Mouse (Mus musculus): ENCODE results near the gene Iqcf3. TPM values are rescaled to one million over a fixed set of nuclear protein-coding genes. Genes with fewer than 3 reads are reported as not detected.

Iqcf3 gene
- total RNA-seq, 4 experiments from 2014 or later, result not detected

DNA sequence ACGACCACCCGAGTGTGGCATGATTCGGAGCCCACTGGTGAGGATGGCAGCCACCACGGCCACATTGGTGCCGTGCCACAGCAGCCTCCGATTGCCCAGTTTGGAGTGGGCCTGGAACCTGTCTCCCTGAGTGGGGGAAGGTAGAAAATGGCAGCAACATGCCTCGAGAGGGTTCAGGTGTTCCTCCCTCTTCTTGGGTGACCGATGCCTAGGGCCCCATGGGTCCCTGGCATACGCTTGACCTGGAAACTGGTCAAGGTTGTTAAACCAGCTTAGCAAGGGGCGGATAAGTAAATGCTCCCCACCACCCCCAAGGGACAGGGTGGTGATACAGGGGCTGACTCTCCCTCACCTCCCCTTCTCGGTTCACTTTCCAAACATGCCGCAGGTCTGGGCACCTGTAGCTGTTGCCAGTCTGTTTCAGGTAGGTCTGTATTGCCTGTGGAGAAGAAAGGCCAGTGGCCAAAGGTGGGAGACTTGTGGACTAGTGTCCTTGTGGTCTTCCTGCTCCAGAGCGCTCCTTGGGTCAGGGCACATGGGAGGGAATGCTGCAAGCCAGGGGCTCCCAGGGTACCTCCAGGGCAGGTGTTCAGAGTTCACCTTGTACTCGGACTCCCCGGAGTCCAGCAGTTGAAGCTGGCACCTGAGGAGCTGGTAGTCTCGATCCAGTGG lies 88.2 kb downstream of the Iqcf3 start:
- DNase-seq (ENCODE audit: low spot score in 2 of 2), result peak in 1 of 2 experiments; percentile 13

DNA sequence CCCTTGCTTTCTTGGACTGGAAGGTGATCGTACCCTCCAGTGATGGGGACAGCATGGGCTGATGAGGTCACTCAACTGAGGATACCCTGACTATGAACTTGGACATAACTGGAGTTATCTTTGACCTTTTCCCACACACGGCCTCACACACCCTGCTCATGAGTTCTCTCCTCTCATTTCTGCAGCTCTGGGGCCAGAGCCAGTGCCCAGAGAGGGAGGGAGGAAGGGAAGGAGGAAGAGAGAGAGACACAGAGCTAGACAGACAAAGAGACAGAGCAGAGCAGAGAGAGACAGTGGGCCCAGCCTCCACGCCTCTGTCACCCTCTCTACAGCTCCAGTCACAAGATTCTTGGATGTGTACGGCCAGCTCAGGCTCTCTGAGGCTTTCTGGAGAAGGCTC lies 89.1 kb downstream of the Iqcf3 start:
- peak in 1 of 2 experiments; percentile 17 for DNase-seq (ENCODE audit: low spot score in 2 of 2)

DNA sequence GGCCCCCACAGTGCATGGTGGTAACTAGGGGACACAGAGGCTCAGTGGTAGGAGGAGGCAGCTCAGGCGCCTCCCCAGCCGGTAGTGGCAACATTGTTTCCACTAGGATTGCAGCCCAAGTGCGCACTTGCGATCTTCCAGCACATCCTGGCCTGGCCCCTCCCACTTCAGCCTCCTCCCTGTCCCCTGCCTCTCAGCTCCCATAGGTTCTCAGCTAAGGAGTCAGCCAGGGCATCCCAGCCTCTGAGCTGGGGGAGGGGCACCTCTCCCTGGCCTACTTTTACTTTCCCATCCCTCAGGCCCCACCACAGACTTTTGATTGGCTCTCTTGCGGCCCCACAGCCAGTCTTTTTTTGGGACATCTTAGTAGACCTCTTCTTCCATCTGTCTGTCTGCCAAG lies 89.5 kb downstream of the Iqcf3 start:
- peak; percentile 67 to 72 for DNase-seq (ENCODE audit: low spot score in 2 of 2)

DNA sequence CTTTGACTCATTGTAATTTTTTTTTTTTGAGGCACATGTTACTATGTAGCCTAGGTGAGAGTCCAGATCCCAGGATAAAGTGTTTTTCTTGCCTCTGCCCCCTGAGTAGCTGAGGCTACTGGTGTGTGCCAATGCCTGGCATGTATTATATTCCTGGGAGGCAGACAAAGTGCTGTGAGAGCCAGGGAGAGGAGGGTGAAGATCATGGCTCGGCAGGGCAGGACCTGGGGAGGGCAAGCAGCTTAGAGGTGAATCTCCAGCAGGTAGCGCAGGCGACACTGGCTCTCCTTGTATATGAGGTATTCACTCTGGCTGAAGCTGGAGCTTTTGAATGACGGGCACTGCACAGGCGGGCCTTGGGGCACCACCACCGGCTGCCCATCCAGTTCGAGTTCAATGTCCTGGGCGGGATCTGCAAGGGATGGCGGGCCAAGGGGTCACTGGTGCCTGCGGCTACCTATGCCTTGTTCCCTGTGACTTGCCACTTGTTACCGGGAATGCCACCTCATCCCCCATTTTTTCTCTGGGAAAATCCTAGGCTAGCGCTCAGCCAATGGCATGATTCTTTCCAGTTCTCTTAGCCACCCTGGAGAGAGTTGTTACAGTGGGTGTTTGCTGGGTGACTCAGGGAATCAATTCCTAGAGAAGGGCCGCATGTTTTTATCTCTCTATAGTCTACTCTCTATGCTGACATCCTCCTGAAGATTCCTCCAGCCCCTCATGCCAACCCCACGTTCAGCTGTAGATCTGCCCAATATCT lies 90.3 kb downstream of the Iqcf3 start:
- DNase-seq (ENCODE audit: low spot score in 2 of 2), result peak in 1 of 2 experiments; percentile 2

DNA sequence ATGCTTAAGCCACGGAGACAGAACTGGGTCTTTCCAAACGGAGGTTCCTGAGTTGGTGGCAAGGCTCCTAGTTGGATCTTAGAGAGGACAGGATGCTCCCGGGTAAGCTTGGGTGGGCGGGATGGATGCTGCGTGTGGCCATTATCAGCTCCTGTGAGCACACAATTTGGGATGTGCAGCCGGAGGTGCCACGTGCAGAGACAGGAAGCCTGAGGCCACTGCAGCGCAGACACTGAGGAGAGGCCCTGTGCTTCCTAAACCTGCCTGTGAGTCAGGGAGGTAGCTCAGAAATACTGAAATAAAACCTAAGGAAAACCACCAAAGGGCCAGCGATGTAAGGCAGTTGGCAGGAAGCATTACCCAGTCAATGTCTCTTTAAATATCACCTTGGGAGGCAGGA lies 91.7 kb downstream of the Iqcf3 start:
- DNase-seq (ENCODE audit: low spot score in 2 of 2), result no peak

DNA sequence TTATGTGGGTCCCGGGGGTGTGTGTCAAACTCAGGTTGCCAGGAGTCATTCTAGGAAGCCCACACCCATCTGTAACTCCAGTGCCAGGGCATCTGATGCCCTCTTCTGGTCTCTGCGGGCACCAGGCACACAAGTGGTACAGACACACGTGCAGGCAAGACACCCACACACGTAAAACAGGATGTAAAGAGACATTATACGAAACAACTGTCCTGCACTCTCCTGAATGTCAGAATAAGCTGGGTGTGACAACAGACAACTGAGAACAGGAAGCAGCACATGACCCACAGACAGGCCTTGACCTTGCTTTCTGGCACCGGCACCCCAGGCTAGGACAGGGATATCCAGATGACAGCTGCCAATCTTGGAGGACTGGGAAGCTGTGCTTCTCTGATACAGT lies 92.1 kb downstream of the Iqcf3 start:
- no peak for DNase-seq (ENCODE audit: low spot score in 2 of 2)

DNA sequence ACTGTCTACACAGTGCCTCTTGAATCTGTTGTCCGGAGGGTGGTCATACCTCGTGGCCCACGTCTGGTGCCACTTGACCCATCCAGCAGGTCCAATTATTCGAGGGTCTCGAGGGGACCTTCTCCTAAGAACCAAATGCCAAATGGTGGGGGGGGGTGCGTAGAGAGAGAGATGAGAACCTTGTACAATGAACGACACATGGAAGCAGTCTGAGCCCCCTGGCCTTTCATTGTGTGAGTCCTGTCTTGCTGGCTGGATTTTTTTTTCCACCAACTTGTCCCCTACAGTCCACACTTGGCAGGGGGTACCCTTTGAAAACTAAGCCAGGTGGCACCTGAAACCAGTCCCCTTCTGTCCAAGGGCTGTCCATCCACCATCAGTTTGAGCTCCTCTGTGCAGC lies 93.7 kb downstream of the Iqcf3 start:
- no peak for DNase-seq (ENCODE audit: low spot score in 2 of 2)

DNA sequence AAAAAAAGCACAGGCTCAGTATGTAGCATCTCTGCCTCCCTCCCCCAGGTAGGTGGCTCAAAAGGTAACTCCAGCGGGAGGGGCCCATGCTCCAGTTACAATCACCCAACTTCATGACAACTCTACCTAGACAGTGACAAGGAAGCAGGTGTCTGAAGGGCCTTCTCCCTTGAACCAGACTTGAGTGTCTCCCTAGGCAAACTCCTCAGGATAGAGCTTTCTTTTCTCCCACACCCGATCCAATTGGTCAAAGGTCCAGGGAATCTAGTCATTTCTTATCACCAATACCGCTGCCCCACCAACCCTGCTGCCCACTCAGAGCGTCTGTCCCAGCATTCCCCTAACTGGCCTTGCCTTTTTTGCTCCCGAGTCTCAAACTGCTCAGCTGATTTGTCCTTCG lies 94.7 kb downstream of the Iqcf3 start:
- no peak for DNase-seq (ENCODE audit: low spot score in 2 of 2)

DNA sequence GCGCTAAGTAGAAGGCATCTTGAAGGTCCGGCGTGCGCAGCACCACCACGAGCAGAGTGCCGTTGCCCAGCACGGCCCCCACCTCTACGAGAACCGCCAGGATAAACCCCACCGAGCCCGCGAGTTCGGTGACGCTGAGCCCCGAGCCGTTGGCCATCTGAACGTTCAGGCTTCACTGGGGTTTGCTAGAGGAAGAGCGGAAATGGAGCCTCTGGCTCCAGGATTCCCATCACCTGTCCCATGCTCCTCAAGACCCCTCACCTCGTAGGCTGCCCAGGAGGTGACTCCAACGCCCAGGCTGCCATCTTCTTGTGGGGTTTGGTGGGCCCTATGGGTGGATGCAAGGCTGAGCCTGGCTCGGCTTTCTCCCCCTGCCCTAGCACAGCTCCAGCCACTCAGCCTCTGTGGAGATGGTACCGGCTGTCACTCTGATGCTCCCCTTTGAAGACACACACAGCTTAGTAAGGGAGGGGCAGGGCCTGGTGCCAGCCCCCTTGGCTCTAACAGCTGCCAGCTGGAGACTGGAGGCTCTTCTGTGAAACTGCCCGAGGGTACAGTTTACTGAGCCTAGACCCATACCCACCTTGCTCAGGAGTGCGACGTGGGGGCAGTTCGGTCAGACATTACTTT lies 95.7 kb downstream of the Iqcf3 start, which contains the start of gene Gpr62:
Gene Gpr62 (minus strand): TSS at position 368 of the 630 bp plus-strand sequence.
- DNase-seq (ENCODE audit: low spot score in 2 of 2), result peak in 1 of 2 experiments; percentile 55

DNA sequence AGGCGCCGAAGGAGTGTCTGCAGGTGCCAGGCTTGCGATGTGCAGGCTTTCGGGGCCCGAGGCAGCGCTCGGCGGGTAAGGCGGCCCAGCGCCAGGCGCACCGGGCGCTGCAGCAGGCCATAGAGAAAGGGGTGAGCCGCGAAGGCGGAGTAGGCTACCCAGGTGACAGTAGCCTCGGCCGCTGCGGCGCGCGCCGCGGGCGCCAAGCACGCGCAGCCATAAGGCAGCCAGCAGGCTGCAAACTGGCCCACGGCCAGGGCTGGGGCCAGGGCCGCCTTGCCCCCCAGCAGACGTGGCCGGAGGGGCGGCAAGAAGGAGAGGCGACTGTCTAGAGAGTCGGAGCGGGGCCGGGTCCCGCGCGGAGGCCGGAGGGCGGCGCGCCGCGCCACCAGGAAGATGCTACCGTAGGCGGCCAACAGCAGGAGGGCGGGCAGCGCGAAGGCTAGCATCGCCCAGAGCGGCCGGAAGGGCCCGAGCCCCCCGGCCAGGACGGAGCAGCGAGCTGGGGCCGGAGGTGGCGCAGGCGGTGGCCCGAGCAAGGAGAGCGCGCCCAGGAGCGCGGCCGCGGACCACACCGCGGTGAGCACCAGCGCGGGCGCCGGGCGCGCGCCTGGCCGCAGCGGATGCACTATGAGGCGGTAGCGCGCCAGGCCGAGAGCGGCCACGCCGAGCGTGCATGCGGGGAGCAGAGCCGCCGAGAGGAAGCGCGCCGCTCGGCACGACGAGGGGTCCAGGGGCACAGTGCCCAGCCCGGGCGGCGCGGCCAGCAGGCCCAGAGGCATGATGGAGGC lies 96.5 kb downstream of the Iqcf3 start:
- peak in 1 of 2 experiments; percentile 54 for DNase-seq (ENCODE audit: low spot score in 2 of 2)

DNA sequence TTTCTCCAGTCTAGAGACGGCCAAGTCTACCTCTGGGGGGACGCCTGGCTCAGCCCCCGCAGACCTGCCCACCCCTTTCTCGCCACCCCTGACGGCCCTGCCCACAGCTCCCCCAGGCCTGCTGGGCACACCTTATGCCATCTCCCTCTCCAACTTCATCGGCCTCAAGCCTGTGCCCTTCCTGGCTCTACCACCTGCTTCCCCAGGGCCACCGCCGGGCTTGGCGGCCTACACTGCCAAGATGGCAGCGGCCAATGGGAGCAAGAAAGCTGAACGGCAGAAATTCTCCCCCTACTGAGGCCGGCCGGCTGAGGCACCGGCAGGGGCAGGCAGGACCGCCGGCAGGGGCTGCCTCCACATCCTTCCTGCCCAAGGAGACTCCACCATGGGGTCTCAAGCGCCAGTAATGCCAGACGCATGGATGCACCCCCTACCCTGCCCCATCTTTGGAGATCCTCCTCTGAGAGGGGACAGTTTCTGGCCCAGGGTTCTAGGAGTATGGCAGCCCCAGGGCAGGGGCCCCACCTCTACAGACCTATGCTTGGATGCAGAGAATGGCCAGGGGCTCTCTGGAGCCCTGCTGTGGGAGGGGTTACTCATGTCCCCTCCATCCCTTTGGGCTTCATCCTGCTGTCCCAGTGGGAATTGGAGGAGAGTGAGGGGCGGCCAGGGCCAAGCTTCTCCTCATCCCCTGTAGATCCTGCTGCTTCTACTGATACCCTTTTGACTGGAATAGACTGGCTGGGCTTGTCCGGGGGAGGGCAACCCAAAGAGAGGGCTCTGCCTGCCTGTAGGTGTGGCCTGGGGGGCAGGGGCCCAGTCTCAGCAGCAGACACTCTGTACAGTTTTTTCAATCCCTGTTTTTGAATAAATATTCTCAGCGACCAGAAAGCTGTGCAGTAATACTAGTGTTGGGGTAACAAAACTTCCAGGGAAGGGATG lies 98.0 kb downstream of the Iqcf3 start:
- no peak for DNase-seq (ENCODE audit: low spot score in 2 of 2)

DNA sequence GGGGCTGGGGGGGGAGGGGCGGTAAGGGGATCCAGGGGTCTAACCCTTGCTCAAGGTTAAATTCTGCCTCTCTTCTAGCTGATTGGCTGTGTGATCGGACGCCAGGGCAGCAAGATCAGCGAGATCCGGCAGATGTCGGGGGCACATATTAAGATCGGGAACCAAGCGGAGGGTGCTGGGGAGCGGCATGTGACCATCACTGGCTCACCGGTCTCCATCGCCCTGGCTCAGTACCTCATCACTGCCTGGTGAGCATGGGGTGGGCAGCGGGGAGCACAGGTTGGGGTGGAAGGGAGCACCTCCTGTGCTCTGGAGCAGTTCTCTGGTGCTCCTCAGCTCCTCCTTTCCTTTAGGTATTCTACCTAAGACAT lies 99.0 kb downstream of the Iqcf3 start:
- no peak for DNase-seq (ENCODE audit: low spot score in 2 of 2)

DNA sequence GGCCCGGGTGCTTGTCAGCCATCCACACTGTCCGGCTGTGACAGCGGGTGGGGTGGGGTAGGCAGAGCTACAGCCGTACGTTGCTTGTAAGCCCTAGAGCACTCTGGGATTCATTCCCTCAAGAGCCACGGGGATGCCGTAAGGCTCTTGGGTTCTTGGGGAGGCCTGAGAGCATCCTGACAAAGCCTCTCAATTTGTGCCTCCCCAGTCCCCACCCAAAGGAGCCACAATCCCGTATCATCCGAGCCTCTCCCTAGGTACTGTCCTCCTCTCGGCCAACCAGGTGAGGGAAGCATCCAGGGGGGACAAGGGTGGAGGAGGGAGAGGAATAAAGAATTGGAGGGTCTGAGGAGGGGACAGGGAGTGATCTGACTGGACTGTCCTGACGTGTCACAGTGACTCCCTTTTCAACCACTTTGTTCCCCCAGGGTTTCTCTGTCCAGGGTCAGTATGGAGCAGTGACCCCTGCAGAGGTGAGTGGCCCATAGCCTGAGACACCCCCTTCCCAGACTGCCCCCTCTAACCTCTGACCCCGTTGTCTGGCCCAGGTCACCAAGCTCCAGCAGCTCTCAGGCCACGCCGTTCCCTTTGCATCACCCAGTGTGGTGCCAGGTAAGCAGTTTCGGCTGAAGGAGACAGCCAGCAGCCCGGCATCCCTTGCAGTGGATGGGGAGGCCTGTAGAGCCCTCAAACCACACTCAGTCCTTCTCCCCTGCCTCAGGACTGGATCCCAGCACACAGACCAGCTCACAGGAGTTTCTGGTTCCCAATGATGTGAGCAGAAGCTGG lies 99.6 kb downstream of the Iqcf3 start:
- no peak for DNase-seq (ENCODE audit: low spot score in 2 of 2)

DNA sequence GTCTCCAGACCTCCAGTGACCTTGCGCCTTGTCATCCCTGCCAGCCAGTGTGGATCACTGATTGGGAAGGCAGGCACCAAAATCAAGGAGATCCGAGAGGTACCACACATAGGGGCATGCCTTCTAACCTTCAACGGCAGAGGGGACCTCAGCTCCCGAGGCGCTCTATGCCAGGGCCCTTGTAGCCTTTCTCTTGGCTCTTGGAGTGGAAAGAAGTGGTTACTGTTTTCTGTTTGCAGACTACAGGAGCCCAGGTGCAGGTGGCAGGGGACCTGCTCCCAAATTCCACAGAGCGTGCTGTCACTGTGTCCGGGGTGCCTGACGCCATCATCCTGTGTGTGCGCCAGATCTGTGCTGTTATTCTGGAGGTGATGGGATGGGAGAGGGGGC lies 100.4 kb downstream of the Iqcf3 start:
- no peak for DNase-seq (ENCODE audit: low spot score in 2 of 2)

DNA sequence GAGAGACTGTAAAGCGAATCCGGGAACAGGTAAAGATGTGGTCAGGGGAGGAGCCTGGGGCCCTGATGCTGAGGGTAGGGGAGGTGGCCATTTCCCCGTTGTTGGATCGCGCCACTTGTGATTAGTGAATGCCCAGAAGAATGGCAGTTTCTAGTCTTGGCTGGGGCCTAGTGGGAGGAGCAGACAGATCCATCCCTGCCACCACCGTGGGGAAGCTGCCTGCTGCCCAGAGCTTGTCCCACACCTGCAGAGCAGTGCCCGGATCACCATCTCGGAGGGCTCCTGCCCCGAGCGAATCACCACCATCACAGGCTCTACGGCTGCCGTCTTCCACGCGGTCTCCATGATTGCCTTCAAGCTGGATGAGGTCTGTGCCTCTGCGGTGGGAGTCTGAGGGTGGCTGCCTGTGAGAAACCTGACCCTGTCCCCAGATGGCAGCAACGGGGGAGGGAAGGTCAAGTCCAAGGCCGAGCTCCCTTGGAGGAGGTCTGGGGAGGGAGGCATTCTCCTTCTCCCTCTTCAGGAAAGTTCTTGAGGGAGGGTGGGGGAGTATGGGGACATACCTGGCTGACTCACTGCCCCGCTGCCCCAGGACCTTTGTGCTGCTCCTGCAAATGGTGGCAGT lies 100.9 kb downstream of the Iqcf3 start:
- DNase-seq (ENCODE audit: low spot score in 2 of 2), result no peak

DNA sequence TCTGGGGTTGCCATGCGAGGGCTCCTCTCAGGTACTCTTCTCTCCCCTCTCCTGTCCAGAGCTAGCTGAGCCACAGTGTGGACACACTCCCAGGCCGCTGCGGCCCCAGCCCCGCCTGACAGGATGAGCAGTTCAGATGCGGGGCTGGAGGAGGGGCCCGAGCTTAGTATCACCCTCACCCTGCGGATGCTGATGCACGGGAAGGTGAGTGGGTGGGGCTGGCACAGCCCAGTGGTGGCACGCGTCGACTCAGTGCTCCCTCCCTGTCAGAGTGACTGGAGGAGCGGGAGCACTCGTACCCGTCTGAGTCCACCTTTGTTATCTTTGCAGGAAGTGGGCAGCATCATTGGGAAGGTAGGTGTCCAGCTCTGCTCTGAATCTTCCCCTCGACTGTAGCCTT lies 101.5 kb downstream of the Iqcf3 start:
- DNase-seq (ENCODE audit: low spot score in 2 of 2), result no peak

DNA sequence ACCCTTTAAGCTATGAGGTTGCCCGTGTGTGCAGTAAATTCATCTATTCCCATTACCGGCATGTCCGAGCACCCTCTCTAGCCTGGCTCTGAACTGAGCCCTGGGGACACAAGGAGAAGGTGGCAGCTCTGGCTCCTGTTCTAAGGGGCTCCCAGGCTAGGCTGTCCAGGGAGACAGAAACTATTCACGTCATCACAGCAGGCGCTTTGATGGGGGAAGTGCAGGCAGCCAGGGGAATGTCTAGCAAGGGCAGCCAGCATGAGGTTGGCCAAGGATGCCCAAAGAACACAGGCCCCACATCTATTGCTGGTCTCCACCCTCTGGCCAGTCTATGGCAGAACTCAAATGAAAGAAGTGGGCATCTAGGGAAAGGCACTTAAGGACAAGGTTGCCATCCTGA lies 103.5 kb downstream of the Iqcf3 start:
- DNase-seq (ENCODE audit: low spot score in 2 of 2), result no peak

DNA sequence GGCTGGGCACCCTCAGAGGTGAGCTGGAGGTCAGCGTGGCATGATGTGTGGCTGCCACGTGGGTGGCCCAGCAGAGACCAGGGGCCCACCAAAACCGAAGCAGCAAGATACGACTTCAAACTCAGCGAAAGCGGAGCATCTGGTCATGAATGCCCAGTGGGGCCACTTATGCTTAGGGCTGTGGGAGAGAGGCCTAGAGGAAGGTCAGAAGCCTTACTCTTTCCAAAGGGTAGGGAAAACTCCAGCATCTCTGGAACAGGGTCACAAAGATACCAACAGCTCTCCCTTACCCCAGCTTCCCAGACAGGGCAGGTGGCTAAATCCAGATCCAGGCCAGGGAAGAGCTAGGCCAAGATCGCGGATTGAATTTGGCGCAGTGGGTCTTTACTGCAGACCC lies 104.3 kb downstream of the Iqcf3 start:
- DNase-seq (ENCODE audit: low spot score in 2 of 2), result no peak

Data from gastrocnemius, adult 8-10 months (tissue).